Mouse (Mus musculus): ENCODE measurements at regions not wholly inside any gene's neighbourhood (a gene's known extent, or its start where the extent isn't known, plus 50 kb on each side); places are given as distances from the start of the nearest gene placed in this dataset.

DNA sequence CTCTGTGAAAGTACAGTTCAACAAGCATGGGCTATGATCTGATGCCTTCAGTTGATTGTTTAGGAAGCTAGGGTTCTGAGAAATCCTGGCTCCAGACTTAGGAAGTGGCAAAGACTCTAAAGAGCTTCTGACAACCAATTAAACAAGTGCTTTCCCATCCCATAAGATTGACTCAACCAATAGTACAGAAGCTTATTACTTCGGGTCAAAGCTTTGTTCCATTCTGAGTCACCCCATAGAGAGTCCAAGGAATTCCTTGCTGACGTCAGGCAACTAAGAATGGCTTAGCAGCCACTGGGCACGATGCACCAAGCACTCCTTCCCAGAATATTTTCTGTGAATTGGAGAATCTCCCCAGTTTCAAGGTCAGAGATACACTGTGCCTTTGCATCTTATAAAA is 59.0 kb upstream of the Ntm start:
- H3K27me3 ChIP-seq (ENCODE audit: control insufficient read depth, insufficient read depth, low read length) = no peaks in the 10 kb centered on the region
- H3K4me2 ChIP-seq (replicated peaks; ENCODE audit: low read depth, low read length) = no peak overlapping the region
- H3K4me3 ChIP-seq (ENCODE audit: low read depth, low read length) = no peak overlapping the region
- no peaks in the 10 kb centered on the region for H3K4me1 ChIP-seq (ENCODE audit: control insufficient read depth, insufficient read depth, low read length)
- no peaks in the 10 kb centered on the region for H3K9me3 ChIP-seq (ENCODE audit: control insufficient read depth, low read depth, low read length)
- no peak overlapping the region for H3K9ac ChIP-seq (replicated peaks; ENCODE audit: low read depth, low read length)
- H3K27ac ChIP-seq (ENCODE audit: low read length) = no peak overlapping the region
- 67% methylated on average over 3 of the region's 3 CpGs for WGBS
- no peaks in the 10 kb centered on the region for H3K36me3 ChIP-seq (ENCODE audit: control insufficient read depth, insufficient read depth, low read length)
- ATAC-seq (ENCODE audit: insufficient number of reproducible peaks, insufficient read depth, low FRiP score, low read depth) = no peak

DNA sequence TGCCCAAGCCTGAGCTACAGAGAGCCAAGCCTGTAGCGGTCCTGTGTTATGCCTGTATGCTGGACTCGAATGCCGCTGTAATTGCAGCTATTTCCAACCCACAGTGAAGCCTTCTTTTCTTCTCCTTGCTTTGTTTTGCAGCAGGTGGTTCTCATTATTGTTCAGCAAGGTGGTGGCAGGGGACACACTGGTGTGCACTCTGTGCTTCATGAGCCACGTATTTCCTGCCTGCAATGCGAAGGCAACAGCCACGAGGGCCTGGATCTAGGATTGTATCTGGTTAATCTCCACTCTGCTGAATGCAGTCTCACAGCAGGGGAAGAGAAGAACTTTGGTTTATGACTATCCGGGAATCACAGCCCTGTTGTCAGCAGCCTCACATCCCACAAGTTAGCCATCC is 62.3 kb upstream of the Ntm start:
- no peak overlapping the region for H3K27ac ChIP-seq (ENCODE audit: low read length)
- H3K9me3 ChIP-seq (ENCODE audit: control insufficient read depth, low read depth, low read length) = no peaks in the 10 kb centered on the region
- no peaks in the 10 kb centered on the region for H3K27me3 ChIP-seq (ENCODE audit: control insufficient read depth, insufficient read depth, low read length)
- H3K4me3 ChIP-seq (ENCODE audit: low read depth, low read length) = no peak overlapping the region
- no peak overlapping the region for H3K9ac ChIP-seq (replicated peaks; ENCODE audit: low read depth, low read length)
- H3K4me2 ChIP-seq (replicated peaks; ENCODE audit: low read depth, low read length) = no peak overlapping the region
- 65% methylated on average over 7 of the region's 7 CpGs for WGBS
- H3K36me3 ChIP-seq (ENCODE audit: control insufficient read depth, insufficient read depth, low read length) = no peaks in the 10 kb centered on the region
- no peaks in the 10 kb centered on the region for H3K4me1 ChIP-seq (ENCODE audit: control insufficient read depth, insufficient read depth, low read length)
- no peak for ATAC-seq (ENCODE audit: insufficient number of reproducible peaks, insufficient read depth, low FRiP score, low read depth)

DNA sequence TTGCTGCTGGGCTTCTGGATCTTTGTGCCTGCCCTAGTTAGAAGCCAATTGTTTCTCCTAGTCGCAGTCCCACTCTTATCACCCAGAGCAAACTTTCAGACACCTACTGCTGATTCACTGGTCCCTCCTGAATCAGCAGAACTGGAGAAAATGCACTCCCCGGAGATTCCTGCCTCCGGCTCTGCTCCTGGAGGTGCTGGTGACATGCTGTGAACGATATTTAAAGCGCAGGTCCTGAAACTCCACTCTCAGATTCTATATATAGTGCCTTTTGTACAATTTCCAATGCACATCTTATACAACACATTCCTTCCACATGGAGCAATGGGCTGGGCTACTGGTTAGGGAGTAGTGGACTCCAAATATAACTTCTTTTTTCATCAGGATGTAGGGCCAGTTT is 64.0 kb upstream of the Ntm start:
- H3K9me3 ChIP-seq (ENCODE audit: control insufficient read depth, low read depth, low read length) = no peaks in the 10 kb centered on the region
- WGBS = 55% methylated on average over 5 of the region's 5 CpGs
- no peaks in the 10 kb centered on the region for H3K4me1 ChIP-seq (ENCODE audit: control insufficient read depth, insufficient read depth, low read length)
- H3K9ac ChIP-seq (replicated peaks; ENCODE audit: low read depth, low read length) = no peak overlapping the region
- H3K27me3 ChIP-seq (ENCODE audit: control insufficient read depth, insufficient read depth, low read length) = no peaks in the 10 kb centered on the region
- H3K4me3 ChIP-seq (ENCODE audit: low read depth, low read length) = no peak overlapping the region
- H3K36me3 ChIP-seq (ENCODE audit: control insufficient read depth, insufficient read depth, low read length) = no peaks in the 10 kb centered on the region
- no peak overlapping the region for H3K27ac ChIP-seq (ENCODE audit: low read length)
- no peak for ATAC-seq (ENCODE audit: insufficient number of reproducible peaks, insufficient read depth, low FRiP score, low read depth)
- H3K4me2 ChIP-seq (replicated peaks; ENCODE audit: low read depth, low read length) = no peak overlapping the region

DNA sequence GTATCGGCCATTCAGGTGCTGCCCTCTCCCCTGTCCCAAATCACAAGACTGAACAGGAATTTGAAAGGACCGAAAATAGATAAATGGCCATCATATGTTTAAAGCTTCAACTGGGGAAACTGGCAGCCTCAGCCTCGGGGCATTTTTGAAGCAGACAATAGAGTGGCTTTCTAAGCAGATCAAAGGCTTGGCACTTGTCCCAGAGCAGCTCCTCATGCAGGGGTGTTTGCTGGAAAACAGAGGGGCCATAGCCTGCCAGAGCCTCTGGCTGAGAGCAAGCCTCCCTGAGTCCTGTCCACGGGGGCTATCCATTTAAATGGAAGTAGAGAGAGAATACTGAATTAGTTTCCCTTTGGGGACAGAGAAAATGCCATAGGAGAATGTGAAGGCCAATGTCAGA is 77.5 kb upstream of the Ntm start:
- no peak overlapping the region for H3K4me2 ChIP-seq (replicated peaks; ENCODE audit: low read depth, low read length)
- no peaks in the 10 kb centered on the region for H3K27me3 ChIP-seq (ENCODE audit: control insufficient read depth, insufficient read depth, low read length)
- H3K36me3 ChIP-seq (ENCODE audit: control insufficient read depth, insufficient read depth, low read length) = no peaks in the 10 kb centered on the region
- no peak overlapping the region for H3K27ac ChIP-seq (ENCODE audit: low read length)
- ATAC-seq (ENCODE audit: insufficient number of reproducible peaks, insufficient read depth, low FRiP score, low read depth) = no peak
- 42% methylated on average over 4 of the region's 4 CpGs for WGBS
- H3K4me3 ChIP-seq (ENCODE audit: low read depth, low read length) = no peak overlapping the region
- no peaks in the 10 kb centered on the region for H3K4me1 ChIP-seq (ENCODE audit: control insufficient read depth, insufficient read depth, low read length)
- H3K9ac ChIP-seq (replicated peaks; ENCODE audit: low read depth, low read length) = no peak overlapping the region
- no peaks in the 10 kb centered on the region for H3K9me3 ChIP-seq (ENCODE audit: control insufficient read depth, low read depth, low read length)

DNA sequence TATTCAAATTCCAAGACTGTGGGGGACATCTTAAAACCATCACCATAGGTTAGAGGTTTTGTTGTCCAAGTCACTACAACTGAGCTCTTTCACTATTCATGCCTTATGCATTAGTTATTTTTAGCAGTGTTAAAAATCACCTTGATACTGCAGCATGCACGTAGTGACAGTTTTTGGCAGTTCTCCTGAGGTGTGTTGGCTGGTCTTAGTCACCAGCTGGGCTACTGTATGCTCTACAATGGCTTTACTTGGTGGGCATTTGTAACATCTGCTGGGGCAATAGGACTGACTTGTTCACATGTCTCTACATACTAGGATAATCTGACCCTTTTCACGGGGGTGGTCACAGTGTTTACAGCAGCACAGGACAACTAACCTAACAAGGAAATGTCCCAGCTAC is 101.6 kb upstream of the Ntm start:
- no peaks in the 10 kb centered on the region for H3K36me3 ChIP-seq (ENCODE audit: control insufficient read depth, insufficient read depth, low read length)
- H3K4me1 ChIP-seq (ENCODE audit: control insufficient read depth, insufficient read depth, low read length) = no peaks in the 10 kb centered on the region
- H3K9me3 ChIP-seq (ENCODE audit: control insufficient read depth, low read depth, low read length) = no peaks in the 10 kb centered on the region
- H3K27me3 ChIP-seq (ENCODE audit: control insufficient read depth, insufficient read depth, low read length) = no peaks in the 10 kb centered on the region
- H3K4me3 ChIP-seq (ENCODE audit: low read depth, low read length) = no peak overlapping the region
- ATAC-seq (ENCODE audit: insufficient number of reproducible peaks, insufficient read depth, low FRiP score, low read depth) = no peak
- H3K27ac ChIP-seq (ENCODE audit: low read length) = no peak overlapping the region
- no peak overlapping the region for H3K4me2 ChIP-seq (replicated peaks; ENCODE audit: low read depth, low read length)
- H3K9ac ChIP-seq (replicated peaks; ENCODE audit: low read depth, low read length) = no peak overlapping the region
- WGBS = 71% methylated on average over 2 of the region's 2 CpGs

DNA sequence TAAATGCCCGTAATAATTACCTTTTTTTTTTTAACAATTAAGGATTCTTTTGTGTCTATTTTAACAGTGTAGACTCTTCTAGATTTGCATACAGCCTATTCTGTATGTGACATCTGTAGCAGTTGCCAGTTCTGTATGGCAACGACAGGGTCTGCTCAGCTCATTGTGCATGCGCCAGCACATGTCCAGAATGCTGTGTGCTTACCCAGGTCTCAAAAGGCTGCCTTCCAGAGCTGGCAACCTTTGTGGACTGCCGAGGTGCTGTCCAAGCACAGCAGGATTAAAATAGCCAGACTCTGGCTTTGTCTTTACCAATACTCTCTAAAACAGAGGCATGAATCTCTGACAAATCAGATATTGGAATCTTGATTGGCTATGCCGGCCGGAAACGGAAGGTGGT is 105.0 kb upstream of the Ntm start:
- no peaks in the 10 kb centered on the region for H3K27me3 ChIP-seq (ENCODE audit: control insufficient read depth, insufficient read depth, low read length)
- 86% methylated on average over 7 of the region's 7 CpGs for WGBS
- no peak overlapping the region for H3K4me3 ChIP-seq (ENCODE audit: low read depth, low read length)
- no peaks in the 10 kb centered on the region for H3K9me3 ChIP-seq (ENCODE audit: control insufficient read depth, low read depth, low read length)
- H3K4me2 ChIP-seq (replicated peaks; ENCODE audit: low read depth, low read length) = no peak overlapping the region
- no peak for ATAC-seq (ENCODE audit: insufficient number of reproducible peaks, insufficient read depth, low FRiP score, low read depth)
- H3K9ac ChIP-seq (replicated peaks; ENCODE audit: low read depth, low read length) = no peak overlapping the region
- no peak overlapping the region for H3K27ac ChIP-seq (ENCODE audit: low read length)
- H3K4me1 ChIP-seq (ENCODE audit: control insufficient read depth, insufficient read depth, low read length) = no peaks in the 10 kb centered on the region
- H3K36me3 ChIP-seq (ENCODE audit: control insufficient read depth, insufficient read depth, low read length) = no peaks in the 10 kb centered on the region

DNA sequence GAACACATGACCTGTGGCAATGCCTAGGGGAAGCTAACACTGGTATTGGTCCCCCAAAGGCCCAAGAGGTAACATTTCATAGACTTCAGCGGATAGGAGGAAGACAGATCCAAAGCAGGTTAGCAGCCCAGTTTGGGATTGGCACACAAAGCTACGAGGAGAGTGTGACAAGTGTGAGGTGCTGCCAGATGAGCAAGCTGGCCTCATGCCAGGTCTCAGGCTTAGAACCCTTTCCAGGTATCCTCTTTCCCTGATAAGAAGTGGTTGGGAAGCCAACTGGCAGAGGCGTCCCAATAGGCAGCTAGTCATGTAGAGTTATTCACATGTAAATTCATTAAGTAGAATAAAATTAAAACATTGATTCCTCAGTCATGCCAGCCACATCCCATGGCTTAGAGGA is 112.3 kb upstream of the Ntm start:
- H3K27me3 ChIP-seq (ENCODE audit: control insufficient read depth, insufficient read depth, low read length) = no peaks in the 10 kb centered on the region
- no peak overlapping the region for H3K9ac ChIP-seq (replicated peaks; ENCODE audit: low read depth, low read length)
- WGBS = 78% methylated on average over 3 of the region's 3 CpGs
- H3K4me1 ChIP-seq (ENCODE audit: control insufficient read depth, insufficient read depth, low read length) = no peaks in the 10 kb centered on the region
- H3K4me3 ChIP-seq (ENCODE audit: low read depth, low read length) = no peak overlapping the region
- ATAC-seq (ENCODE audit: insufficient number of reproducible peaks, insufficient read depth, low FRiP score, low read depth) = no peak
- no peak overlapping the region for H3K4me2 ChIP-seq (replicated peaks; ENCODE audit: low read depth, low read length)
- H3K27ac ChIP-seq (ENCODE audit: low read length) = no peak overlapping the region
- H3K36me3 ChIP-seq (ENCODE audit: control insufficient read depth, insufficient read depth, low read length) = no peaks in the 10 kb centered on the region
- H3K9me3 ChIP-seq (ENCODE audit: control insufficient read depth, low read depth, low read length) = no peaks in the 10 kb centered on the region

DNA sequence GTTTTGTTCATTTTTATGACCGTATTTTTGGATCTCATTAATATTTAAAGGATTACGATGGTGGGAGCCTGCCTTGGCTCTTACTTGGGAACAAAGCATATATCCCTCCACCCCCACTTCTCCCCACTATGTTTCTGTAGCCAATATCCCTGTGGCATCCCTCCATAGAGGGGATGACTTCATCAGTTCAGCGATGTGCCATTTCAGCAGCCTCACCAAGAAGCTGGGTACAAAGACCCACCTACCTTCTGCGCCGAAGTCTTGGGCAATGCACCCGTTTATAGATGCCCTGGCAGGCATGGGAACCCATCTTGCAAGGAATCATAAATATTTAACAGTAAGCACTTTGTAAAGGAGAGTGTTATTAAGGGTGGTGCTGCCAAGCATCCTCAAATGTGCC is 113.1 kb upstream of the Ntm start:
- 93% methylated on average over 6 of the region's 6 CpGs for WGBS
- ATAC-seq (ENCODE audit: insufficient number of reproducible peaks, insufficient read depth, low FRiP score, low read depth) = no peak

DNA sequence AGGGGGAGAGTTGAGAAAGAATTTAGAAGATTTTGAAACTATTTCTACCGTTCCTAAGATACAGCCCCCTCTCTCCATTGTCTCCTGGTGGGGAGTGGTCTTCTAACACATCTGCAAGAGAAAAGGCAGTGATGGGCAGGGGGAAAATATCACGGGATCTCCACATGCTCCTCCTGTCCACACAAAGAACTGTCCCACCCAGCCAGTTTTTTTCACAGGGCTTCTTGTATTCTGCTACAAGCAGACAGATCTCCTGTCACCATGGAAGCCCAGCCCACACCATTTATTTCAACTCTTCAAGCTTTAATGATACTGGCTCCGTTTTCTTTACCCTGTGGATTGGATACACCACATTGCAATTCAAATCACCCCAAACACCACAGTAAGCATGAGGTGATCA is 113.5 kb upstream of the Ntm start:
- no peak for ATAC-seq (ENCODE audit: insufficient number of reproducible peaks, insufficient read depth, low FRiP score, low read depth)
- H3K9me3 ChIP-seq (ENCODE audit: control insufficient read depth, low read depth, low read length) = no peaks in the 10 kb centered on the region
- H3K4me2 ChIP-seq (replicated peaks; ENCODE audit: low read depth, low read length) = no peak overlapping the region
- no peak overlapping the region for H3K9ac ChIP-seq (replicated peaks; ENCODE audit: low read depth, low read length)
- no peaks in the 10 kb centered on the region for H3K4me1 ChIP-seq (ENCODE audit: control insufficient read depth, insufficient read depth, low read length)
- no peak overlapping the region for H3K4me3 ChIP-seq (ENCODE audit: low read depth, low read length)
- H3K36me3 ChIP-seq (ENCODE audit: control insufficient read depth, insufficient read depth, low read length) = no peaks in the 10 kb centered on the region
- 33% methylated on average over 3 of the region's 3 CpGs for WGBS
- H3K27ac ChIP-seq (ENCODE audit: low read length) = no peak overlapping the region
- H3K27me3 ChIP-seq (ENCODE audit: control insufficient read depth, insufficient read depth, low read length) = no peaks in the 10 kb centered on the region

More for the DNA sequence above, 113.1 kb upstream of the Ntm start:
- H3K27me3 ChIP-seq (ENCODE audit: control insufficient read depth, insufficient read depth, low read length) = no peaks in the 10 kb centered on the region
- no peak overlapping the region for H3K27ac ChIP-seq (ENCODE audit: low read length)
- no peak overlapping the region for H3K4me3 ChIP-seq (ENCODE audit: low read depth, low read length)
- no peaks in the 10 kb centered on the region for H3K9me3 ChIP-seq (ENCODE audit: control insufficient read depth, low read depth, low read length)
- no peak overlapping the region for H3K9ac ChIP-seq (replicated peaks; ENCODE audit: low read depth, low read length)
- no peaks in the 10 kb centered on the region for H3K36me3 ChIP-seq (ENCODE audit: control insufficient read depth, insufficient read depth, low read length)
- no peaks in the 10 kb centered on the region for H3K4me1 ChIP-seq (ENCODE audit: control insufficient read depth, insufficient read depth, low read length)
- H3K4me2 ChIP-seq (replicated peaks; ENCODE audit: low read depth, low read length) = no peak overlapping the region
